Mouse (Mus musculus) forebrain, embryonic 11.5 days (tissue): Measurements from ENCODE around the gene Lrrtm3. TPM values are rescaled to one million over a fixed set of nuclear protein-coding genes. Genes with fewer than 3 reads are reported as not detected.
A peak's percentile ranks its signal among the peaks of the same experiment; 100 is the strongest.

Source experiments
- ATAC-seq: fragments of 200-750 bp; cut with Nextera tagmentation; replicated peaks from 2 replicates; pipeline ENCODE4 v1.8.0; 2017; ENCODE audit warnings: moderate TSS enrichment; ENCODE audit not compliant: low FRiP score
- DNase-seq: peaks from one replicate; pipeline ENCODE4 v3.0.0-alpha.2; 2017; ENCODE audit warnings: low spot score
- H3K27ac ChIP-seq: fragments of 300-500 bp; sonication (generic); 2 replicates; pipeline ENCODE4 v1.5.1; 2014; ENCODE audit warnings: low read depth, low read length
- H3K27me3 ChIP-seq: fragments of 300-500 bp; sonication (generic); 2 replicates; pipeline ENCODE4 v1.6.1; 2014; ENCODE audit warnings: mild to moderate bottlenecking, low read length, mixed read lengths; ENCODE audit not compliant: control insufficient read depth, insufficient read depth
- H3K36me3 ChIP-seq: fragments of 300-500 bp; sonication (generic); 2 replicates; pipeline ENCODE4 v1.6.1; 2014; ENCODE audit warnings: mild to moderate bottlenecking, low read length, moderate library complexity, mixed read lengths; ENCODE audit not compliant: control insufficient read depth, insufficient read depth
- H3K4me1 ChIP-seq: fragments of 300-500 bp; sonication (generic); replicated peaks from 2 replicates; pipeline ENCODE4 v1.6.1; 2014; ENCODE audit warnings: low read length, mixed read lengths; ENCODE audit not compliant: control insufficient read depth, insufficient read depth
- H3K4me2 ChIP-seq: fragments of 300-500 bp; sonication (generic); 2 replicates; pipeline ENCODE4 v1.6.1; 2014; ENCODE audit warnings: low read depth, mild to moderate bottlenecking, low read length, moderate library complexity, mixed read lengths; ENCODE audit not compliant: severe bottlenecking
- H3K4me3 ChIP-seq: fragments of 300-500 bp; sonication (generic); 2 replicates; pipeline ENCODE4 v1.5.1; 2014; ENCODE audit warnings: low read depth, low read length
- H3K9ac ChIP-seq: fragments of 300-500 bp; sonication (generic); 2 replicates; pipeline ENCODE4 v1.6.1; 2014; ENCODE audit warnings: low read length
- H3K9me3 ChIP-seq: fragments of 300-500 bp; sonication (generic); 2 replicates; pipeline ENCODE4 v1.6.1; 2016; ENCODE audit warnings: low read length, mixed read lengths; ENCODE audit not compliant: control insufficient read depth
- WGBS: fragments of 180-500 bp; shearing (Covaris S2); extraction: QIAGEN DNeasy Blood & Tissue Kit; methylation state at CpG from one replicate; pipeline ENCODE4 v1.1.7; 2014; 5-methylcytosine and 5-hydroxymethylcytosine counted together
- polyA plus RNA-seq: library from polyadenylated mRNA; unstranded; fragments of >200 nt; fragmentation: Nextera tagmentation; extraction: Ambion mirVana; gene quantifications from 2 replicates; pipeline ENCODE4 v1.2.1, GENCODE M21; 2014

Gene Lrrtm3
- polyA plus RNA-seq, 1 experiment from 2014 or later = 2.6 TPM

GRCm38 (mm10) chr10:63899891-63900290 is 190.2 kb downstream of the Lrrtm3 start:
- no peaks in the 10 kb centered on the region for H3K36me3 ChIP-seq
- no peak for DNase-seq
- H3K4me2 ChIP-seq = no peak overlapping the region
- H3K27ac ChIP-seq = no peak overlapping the region
- H3K4me1 ChIP-seq = no peaks in the 10 kb centered on the region
- no peak for ATAC-seq
- no peaks in the 10 kb centered on the region for H3K9me3 ChIP-seq
- H3K4me3 ChIP-seq = no peak overlapping the region
- H3K27me3 ChIP-seq = no peaks in the 10 kb centered on the region
- H3K9ac ChIP-seq = no peak overlapping the region

DNA sequence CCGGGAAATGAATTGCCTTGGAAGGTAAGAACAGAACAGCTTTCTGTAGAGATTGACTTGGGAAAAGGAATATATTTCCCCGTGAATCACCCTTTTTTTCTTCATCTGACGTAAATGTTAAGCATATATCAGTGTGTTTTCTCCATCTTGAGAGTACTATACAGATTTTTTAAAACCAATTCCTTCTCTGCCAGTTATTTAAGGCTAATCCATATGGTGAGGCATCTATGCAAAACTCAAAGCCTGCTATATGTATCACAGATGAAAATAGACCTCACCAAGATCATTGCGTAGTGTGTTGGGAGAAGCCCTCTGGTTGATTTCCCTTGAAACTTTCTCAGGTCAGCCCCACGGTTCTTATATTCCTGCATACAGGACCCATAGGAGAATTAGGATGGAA is 195.5 kb downstream of the Lrrtm3 start:
- Histone ChIP-seq H3K36me3 (no peaks in the 10 kb centered on the region), H3K4me3 (no peak overlapping the region), H3K4me2 (no peak overlapping the region), H3K27me3 (no peaks in the 10 kb centered on the region), H3K27ac (no peak overlapping the region), H3K9ac (no peak overlapping the region), H3K4me1 (no peaks in the 10 kb centered on the region), H3K9me3 (no peaks in the 10 kb centered on the region)
- no peak for ATAC-seq
- DNase-seq = no peak
- WGBS = 92% methylated on average over 5 of the region's 5 CpGs

- no peaks in the 10 kb centered on the region for H3K9me3 ChIP-seq
- 89% methylated on average over 23 of the region's 23 CpGs for WGBS
- H3K9ac ChIP-seq = no peak overlapping the region
- H3K4me3 ChIP-seq = no peak overlapping the region
- H3K4me1 ChIP-seq = no peaks in the 10 kb centered on the region
- DNase-seq = no peak
- H3K27me3 ChIP-seq = no peaks in the 10 kb centered on the region
- no peak overlapping the region for H3K4me2 ChIP-seq
- no peak for ATAC-seq
- no peak overlapping the region for H3K27ac ChIP-seq
- no peaks in the 10 kb centered on the region for H3K36me3 ChIP-seq
Measured at GRCm38 (mm10) chr10:63886449-63887088, 203.5 kb downstream of the Lrrtm3 start.

GRCm38 (mm10) chr10:63880462-63880903 is 209.6 kb downstream of the Lrrtm3 start:
- WGBS = 59% methylated on average over 5 of the region's 5 CpGs
- H3K9ac ChIP-seq = no peak overlapping the region
- no peaks in the 10 kb centered on the region for H3K36me3 ChIP-seq
- H3K4me1 ChIP-seq = no peaks in the 10 kb centered on the region
- no peak overlapping the region for H3K4me2 ChIP-seq
- H3K4me3 ChIP-seq = no peak overlapping the region
- no peak for DNase-seq
- no peaks in the 10 kb centered on the region for H3K9me3 ChIP-seq
- 0 out of 2 replicates have a peak, but pooled peaks have one; percentile 42 for ATAC-seq
- no peaks in the 10 kb centered on the region for H3K27me3 ChIP-seq
- no peak overlapping the region for H3K27ac ChIP-seq

Other genes with a start within 250 kb of the Lrrtm3 start
- 0.11 TPM in 1 of 2 replicates, not detected in the other for gene Gm10118, start 162.8 kb downstream of the Lrrtm3 start, polyA plus RNA-seq